Mouse (Mus musculus): ENCODE data around the gene Sf3a1.

DNA sequence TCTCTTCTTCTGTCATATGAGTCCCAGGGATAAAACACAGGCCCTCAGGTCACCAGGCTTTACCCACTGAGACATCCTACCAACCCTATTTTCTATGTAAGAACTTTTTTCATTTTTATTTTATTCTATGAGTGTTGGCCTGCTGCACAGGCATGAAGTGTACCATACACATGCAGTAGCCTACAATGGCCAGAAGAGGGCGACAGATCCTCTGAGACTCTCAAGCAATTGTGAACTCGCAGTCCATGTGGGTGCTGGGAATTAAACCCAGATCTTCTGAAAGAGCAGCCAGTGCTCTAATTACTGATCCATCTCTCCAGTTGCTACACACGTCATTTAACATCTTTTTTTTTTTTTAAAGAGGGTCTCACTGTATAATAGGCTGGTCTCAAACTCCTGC, 26.7 kb upstream of the Sf3a1 start:
- TF ChIP-seq POLR2A (IDR thresholded peaks at IDR 0.05; ENCODE audit: low read depth, low read length), result no peak
- peak; percentile 61; the same call in 1 of the 2 replicates for TF ChIP-seq CTCF (IDR thresholded peaks at IDR 0.05; ENCODE audit: extremely low read depth, insufficient read length, insufficient replicate concordance, low read depth, low read length)

All from small intestine, adult 2 months (tissue).